Mouse (Mus musculus) cortical plate, adult 2 months (tissue): ENCODE measurements around the gene Nfia. TPM values are rescaled to one million over a fixed set of nuclear protein-coding genes. Genes with fewer than 3 reads are reported as not detected.

Source experiments
- H3K27ac ChIP-seq: fragments of 200-500 bp; 2 replicates; pipeline ENCODE4 v1.5.1; 2012; ENCODE audit warnings: low read length, control low read depth, inconsistent platforms; ENCODE audit not compliant: insufficient read depth
- H3K4me1 ChIP-seq: fragments of 200-500 bp; 2 replicates; pipeline ENCODE4 v1.6.1; 2011; ENCODE audit warnings: low read length; ENCODE audit not compliant: control insufficient read depth, insufficient read depth
- H3K4me3 ChIP-seq: fragments of 200-500 bp; 2 replicates; pipeline ENCODE4 v1.5.1; 2011; ENCODE audit warnings: mild to moderate bottlenecking, low read length, control low read depth; ENCODE audit not compliant: insufficient read depth
- CTCF ChIP-seq: fragments of 200-500 bp; IDR thresholded peaks from 2 replicates; pipeline ENCODE4 v1.5.1; 2011; ENCODE audit warnings: mild to moderate bottlenecking, control low read depth, low read length; ENCODE audit not compliant: insufficient read depth; ENCODE audit errors: extremely low read depth
- POLR2A ChIP-seq: fragments of 200-500 bp; IDR thresholded peaks from 2 replicates; pipeline ENCODE4 v1.6.1; 2011; ENCODE audit warnings: mild to moderate bottlenecking, low read length, control low read depth; ENCODE audit not compliant: insufficient read depth; ENCODE audit errors: extremely low read depth
- polyA plus RNA-seq: library from polyadenylated mRNA; depleted of rRNA; stranded (reverse); fragments of >200 nt; gene quantifications from 2 replicates; pipeline ENCODE4 v1.2.3, GENCODE M21; 2012

Nfia gene
- polyA plus RNA-seq, 1 experiment = 24.1 TPM

DNA sequence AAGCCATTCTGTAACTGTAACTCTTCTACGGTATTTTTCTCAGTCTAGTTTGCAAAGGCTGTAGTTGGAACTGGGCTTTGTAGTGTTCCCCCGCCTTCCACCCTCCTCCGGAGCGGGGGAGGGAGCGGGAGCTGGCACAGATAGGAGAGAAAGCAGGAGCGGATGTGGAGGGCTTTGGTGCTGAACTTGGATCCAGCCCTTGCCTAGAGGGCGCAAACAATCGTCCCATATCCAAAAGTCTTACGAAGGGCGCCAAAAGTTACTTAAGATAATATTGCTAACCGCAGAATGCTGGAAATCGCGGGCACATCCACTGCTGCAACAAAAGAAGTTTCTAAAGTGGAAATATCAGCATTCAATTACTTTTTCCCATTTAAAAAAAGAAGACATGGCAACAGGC lies 2.5 kb downstream of the Nfia start:
- Histone ChIP-seq H3K27ac (peak overlapping the region; percentile 54; the same call in 1 of the 2 replicates), H3K4me3 (no peak overlapping the region), H3K4me1 (no peaks in the 10 kb centered on the region)
- no peak for TF ChIP-seq POLR2A
- no peak for TF ChIP-seq CTCF

DNA sequence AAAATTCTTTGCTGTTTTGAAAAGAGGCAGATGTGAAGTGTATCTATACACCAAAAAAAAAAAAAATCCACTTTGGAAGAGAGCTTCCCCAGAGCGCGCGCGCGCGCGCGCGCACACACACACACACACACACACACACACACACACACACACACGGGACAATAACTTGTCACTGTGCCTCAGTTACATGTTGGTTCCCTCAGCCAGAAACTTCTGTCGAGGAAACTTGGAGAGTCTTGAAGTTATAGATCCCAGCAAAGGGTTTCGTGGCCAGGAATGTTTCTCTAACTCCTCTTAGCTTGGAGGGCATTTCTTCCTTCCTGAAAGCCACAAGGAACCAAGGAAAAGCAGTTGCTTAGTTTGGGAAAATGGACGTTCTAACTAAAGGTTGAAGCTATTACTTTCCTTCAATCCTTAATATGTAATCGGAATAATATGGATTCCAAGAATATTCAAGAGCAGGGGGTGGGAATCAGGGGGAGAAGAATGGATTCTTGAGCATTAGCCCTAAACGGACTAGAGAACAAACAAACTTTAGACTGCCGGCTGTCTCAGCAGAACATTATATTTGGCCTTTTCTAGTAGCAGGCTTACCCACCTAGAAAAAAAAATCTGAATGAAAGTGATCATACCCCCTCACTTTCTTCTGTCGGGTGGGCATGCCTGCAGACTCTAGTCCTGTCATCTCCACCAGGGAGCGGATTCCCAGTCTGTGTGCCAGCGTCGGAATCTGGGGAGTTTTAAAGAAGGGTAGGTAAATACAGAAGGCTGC lies 3.1 kb downstream of the Nfia start:
- Histone ChIP-seq H3K4me1 (no peaks in the 10 kb centered on the region), H3K27ac (peak overlapping the region; percentile 35), H3K4me3 (no peak overlapping the region)
- no peak for TF ChIP-seq CTCF
- TF ChIP-seq POLR2A = no peak

DNA sequence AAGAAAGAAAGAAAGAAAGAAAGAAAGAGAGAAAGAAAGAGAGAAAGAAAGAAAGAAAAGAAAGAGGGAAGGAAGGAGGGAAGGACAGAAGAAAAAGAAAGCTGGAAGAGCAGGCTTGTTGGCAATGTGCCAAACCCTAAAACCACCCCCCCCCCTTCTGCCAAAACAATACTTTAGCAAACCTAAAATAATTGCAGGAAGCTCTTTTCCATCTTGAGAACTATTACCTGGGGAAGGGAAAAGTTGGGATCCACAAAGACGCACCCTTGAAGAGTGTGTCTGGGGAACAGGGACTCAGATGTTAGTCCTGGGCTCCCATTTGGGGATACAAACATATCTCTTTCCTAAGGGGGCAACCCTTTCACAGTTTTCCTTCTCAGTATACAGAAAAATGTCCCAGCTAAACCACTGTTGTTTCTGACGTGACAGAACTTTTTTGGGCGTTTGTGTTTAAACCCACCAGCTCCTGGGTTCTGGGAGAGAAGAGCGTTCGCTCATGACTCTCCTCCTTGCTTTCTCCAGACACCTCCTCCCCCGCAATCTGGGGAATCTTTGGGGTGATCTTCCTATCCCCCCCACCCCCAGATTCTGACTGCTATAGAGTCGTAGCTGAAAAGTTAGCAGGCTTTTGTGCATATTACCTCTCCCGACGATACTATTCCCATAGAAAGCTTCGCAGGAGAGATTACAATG lies 4.0 kb downstream of the Nfia start:
- Histone ChIP-seq H3K4me3 (peak overlapping the region; percentile 61), H3K4me1 (no peaks in the 10 kb centered on the region), H3K27ac (peak overlapping the region; percentile 84)
- TF ChIP-seq POLR2A (no peak), CTCF (no peak)

DNA sequence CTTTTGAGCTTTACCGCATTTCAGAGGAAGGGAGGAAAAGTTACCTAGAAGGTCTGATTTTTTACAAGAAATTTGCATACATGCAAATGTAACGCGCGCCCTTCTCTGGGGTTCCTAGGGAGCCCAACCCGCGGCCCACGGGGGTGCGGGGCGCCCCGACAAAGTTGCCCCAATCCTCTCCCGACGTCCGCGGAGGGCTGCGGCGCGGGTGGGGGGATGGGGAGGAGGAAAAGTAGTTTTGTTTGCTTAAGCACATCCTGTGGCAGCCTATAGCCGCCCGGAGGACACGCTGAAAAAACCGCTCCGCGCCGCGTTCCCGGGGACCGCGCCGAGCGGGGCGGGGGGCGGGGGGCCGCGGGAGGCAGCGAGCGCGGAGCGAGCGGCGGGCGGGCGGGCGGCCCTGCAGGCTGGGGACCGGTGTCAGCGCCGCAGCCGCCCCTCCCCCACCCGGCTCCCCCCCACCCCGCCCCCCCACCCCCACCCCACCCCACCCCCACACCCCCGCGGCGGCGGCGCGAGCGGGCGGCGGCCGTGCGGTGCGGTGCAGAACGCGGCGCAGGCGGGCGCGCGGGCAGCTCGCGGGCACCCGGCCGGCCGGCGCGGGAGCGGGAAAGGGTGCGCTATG lies 4.7 kb downstream of the Nfia start:
- H3K27ac ChIP-seq = peak overlapping the region; percentile 100
- no peak for TF ChIP-seq POLR2A
- TF ChIP-seq CTCF = no peak

DNA sequence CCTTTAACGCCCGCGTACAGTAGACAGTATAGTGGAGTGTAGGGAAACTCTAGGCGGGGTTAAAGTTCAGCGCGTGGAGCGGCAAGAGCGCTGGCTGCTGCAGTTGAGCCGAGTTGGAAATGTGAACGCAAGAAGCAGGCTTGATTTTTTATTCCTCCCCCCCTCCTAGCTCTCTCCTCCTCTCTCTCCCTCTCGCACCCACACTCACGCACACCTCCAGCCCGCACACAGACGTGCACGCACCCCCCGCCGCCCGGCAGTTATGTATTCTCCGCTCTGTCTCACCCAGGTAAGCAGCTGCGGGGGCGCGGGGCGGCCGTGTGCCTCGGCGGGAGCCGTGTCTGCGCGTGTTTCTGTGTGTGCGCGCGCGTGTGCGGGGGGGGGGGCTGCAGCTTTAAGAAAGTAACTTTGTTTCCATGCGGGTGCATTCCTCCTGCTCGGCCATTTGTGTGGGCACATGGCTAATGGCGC lies 5.2 kb downstream of the Nfia start, which contains the start of gene E130114P18Rik:
Gene E130114P18Rik, minus strand, starts transcription at position 373 of the 471 bp plus-strand sequence.
- H3K4me3 ChIP-seq = peak within 1 kb of the TSS; percentile 61
- H3K4me1 ChIP-seq = no peaks in the 10 kb centered on the region
- TF ChIP-seq CTCF = no peak
- no peak for TF ChIP-seq POLR2A
- peak within 1 kb of the TSS; percentile 100 for H3K27ac ChIP-seq

More for the DNA sequence above, 4.7 kb downstream of the Nfia start:
- peak overlapping the region; percentile 61 for H3K4me3 ChIP-seq
- no peaks in the 10 kb centered on the region for H3K4me1 ChIP-seq

DNA sequence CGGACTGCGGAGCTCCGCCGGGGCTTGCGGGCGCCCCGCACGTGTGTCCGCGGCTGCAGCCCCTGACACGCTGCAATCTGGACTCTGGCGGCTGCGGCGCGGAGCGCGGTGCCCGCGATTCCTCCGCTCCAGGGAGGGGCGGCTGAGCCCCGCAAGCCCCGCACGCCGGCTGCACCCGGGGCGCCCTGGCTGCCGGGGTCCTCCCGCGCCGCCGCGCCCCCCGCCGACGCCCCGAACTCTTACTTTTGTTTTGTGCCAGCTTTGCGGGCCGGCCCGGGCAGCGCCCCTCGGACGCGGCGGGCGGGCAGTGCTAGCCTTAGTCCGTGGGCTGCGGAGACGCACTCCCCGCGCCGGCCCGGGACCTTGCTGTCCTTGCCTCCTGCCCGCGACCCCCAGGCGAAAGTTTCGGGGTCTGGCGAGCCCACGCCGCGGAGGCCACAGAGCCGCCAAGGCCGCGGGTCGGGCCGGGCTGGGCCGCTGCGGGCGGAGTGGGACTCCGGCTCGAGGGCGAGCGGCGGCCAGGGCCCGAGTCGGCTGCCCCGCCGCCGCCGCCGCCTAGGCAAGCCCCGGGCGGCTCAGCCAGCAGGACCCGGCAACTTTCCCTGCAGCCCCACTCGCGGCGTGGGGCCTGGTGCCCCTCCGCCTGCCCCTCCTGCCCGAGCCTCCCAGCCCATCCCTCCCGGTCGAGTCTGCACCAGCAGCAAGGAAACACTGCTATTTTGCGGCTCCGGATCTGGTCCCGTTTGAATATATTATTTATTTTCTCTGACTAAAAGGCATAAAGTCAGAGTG lies 5.9 kb downstream of the Nfia start:
- peak overlapping the region; percentile 61 for H3K4me3 ChIP-seq
- H3K4me1 ChIP-seq = no peaks in the 10 kb centered on the region
- H3K27ac ChIP-seq = peak overlapping the region; percentile 100
- TF ChIP-seq CTCF = no peak
- no peak for TF ChIP-seq POLR2A

DNA sequence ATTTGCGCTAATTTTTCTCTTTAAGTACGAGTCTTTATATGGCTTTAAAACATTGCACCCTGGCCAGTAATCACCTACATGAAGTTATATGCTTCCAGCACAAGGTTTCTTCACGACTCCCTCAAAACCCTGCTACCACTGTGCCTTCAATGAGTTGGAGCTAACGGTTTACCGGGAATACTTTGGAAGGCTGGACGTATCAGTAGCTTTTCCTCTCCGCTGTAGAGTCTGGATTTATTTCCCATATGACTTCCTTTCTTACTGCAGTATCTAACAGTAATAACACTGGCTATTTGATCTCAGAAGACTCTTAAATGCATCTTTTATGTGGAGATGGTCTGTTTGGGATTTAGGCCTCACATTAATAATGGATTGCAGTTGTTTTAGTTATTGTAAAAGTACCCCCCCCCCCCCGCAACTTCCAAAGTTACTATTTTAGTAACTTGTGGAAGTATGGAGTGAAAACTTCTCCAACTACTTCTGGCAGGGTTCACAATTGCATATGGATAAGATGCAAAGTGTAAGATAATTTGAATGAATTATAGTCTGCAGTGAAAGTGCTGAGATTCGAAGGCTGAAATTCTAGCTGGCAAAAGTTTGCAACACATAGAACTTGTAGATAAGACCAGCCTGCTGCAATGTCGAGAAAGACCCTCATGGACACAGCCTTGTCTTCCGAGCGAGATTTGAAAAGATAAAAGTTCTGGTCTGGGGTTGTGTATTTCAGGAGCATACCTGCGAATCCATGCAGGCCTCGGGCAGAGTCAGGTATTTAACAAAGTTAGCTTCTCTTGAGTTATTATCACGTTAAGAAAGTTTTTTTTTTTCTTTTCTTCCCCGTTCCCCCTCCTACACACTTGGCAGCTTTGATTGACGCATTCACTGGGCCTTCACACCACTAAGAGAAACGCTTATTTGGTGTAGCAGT lies 6.7 kb downstream of the Nfia start:
- no peak for TF ChIP-seq CTCF
- TF ChIP-seq POLR2A = no peak
- H3K4me3 ChIP-seq = peak overlapping the region; percentile 61
- H3K27ac ChIP-seq = peak overlapping the region; percentile 100
- H3K4me1 ChIP-seq = no peaks in the 10 kb centered on the region

DNA sequence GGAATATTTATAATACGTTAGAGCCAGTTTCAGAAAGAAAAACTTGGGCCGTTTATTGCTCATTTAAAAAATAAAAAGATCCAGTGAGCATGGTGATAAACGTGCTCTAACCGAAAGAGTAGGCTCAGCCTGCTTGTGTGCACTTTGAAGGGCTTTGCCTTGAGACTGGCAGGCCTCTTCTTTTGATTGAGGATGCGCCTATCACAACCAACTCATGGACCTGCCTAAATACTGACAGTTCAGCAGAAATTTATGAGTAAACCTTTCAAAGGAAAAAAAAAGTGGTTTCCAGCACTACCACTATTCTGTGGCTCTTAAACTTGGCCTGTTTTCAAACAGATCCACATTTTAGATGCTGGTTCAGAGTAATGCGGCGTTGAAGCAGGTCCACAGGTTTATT lies 7.5 kb downstream of the Nfia start:
- H3K4me3 ChIP-seq = peak overlapping the region; percentile 21; the same call in 1 of the 2 replicates
- no peaks in the 10 kb centered on the region for H3K4me1 ChIP-seq
- TF ChIP-seq CTCF = no peak
- TF ChIP-seq POLR2A = no peak
- H3K27ac ChIP-seq = peak overlapping the region; percentile 81; the same call in 1 of the 2 replicates
